Mouse (Mus musculus) small intestine, adult 2 months (tissue): Measurements from ENCODE around the gene Msh6. TPM values are rescaled to one million over a fixed set of nuclear protein-coding genes. Genes with fewer than 3 reads are reported as not detected.
"Not testable (repeated sequence)": the region's sequence is repeated elsewhere in the genome, so short reads cannot be mapped to it uniquely, and the experiment has no call there.

Experiments used
- H3K27ac ChIP-seq: fragments of 200-500 bp; 2 replicates; pipeline ENCODE4 v1.5.1; 2012; ENCODE audit warnings: low read depth, low read length, control low read depth, inconsistent platforms; ENCODE audit not compliant: insufficient read depth
- H3K27me3 ChIP-seq: fragments of 200-500 bp; 2 replicates; pipeline ENCODE4 v1.6.1; 2012; ENCODE audit warnings: mild to moderate bottlenecking, moderate library complexity, low read length, inconsistent platforms; ENCODE audit not compliant: control insufficient read depth, insufficient read depth
- H3K36me3 ChIP-seq: fragments of 200-500 bp; 2 replicates; pipeline ENCODE4 v1.6.1; 2012; ENCODE audit warnings: mild to moderate bottlenecking, low read length, control low read depth, inconsistent platforms; ENCODE audit not compliant: control insufficient read depth, insufficient read depth
- H3K4me1 ChIP-seq: fragments of 200-500 bp; 2 replicates; pipeline ENCODE4 v1.6.1; 2012; ENCODE audit warnings: low read length, inconsistent platforms, mixed read lengths; ENCODE audit not compliant: control insufficient read depth, insufficient read depth, insufficient read length
- H3K4me3 ChIP-seq: fragments of 200-500 bp; 2 replicates; pipeline ENCODE4 v1.5.1; 2012; ENCODE audit warnings: low read depth, mild to moderate bottlenecking, control low read depth, inconsistent platforms, low read length, moderate library complexity
- CTCF ChIP-seq: fragments of 200-500 bp; IDR thresholded peaks from 2 replicates; pipeline ENCODE4 v1.5.1; 2012; ENCODE audit warnings: low read depth, mild to moderate bottlenecking, control low read depth, inconsistent platforms, low read length, moderate library complexity, mixed read lengths; ENCODE audit not compliant: insufficient replicate concordance, insufficient read length; ENCODE audit errors: extremely low read depth
- POLR2A ChIP-seq: fragments of 200-500 bp; IDR thresholded peaks from 2 replicates; pipeline ENCODE4 v1.6.1; 2012; ENCODE audit warnings: low read depth, mild to moderate bottlenecking, control low read depth, inconsistent platforms, low read length, moderate library complexity
- WGBS: fragments of 180-500 bp; shearing (Covaris S2); methylation state at CpG from one replicate; pipeline ENCODE4 v1.1.7; 2018; 5-methylcytosine and 5-hydroxymethylcytosine counted together
- polyA plus RNA-seq: library from polyadenylated mRNA; depleted of rRNA; stranded (reverse); fragments of >200 nt; gene quantifications from 2 replicates; pipeline ENCODE4 v1.2.3, GENCODE M21; 2012; rRNA removed

Gene Msh6
- polyA plus RNA-seq, 1 experiment: 1.8 TPM

DNA sequence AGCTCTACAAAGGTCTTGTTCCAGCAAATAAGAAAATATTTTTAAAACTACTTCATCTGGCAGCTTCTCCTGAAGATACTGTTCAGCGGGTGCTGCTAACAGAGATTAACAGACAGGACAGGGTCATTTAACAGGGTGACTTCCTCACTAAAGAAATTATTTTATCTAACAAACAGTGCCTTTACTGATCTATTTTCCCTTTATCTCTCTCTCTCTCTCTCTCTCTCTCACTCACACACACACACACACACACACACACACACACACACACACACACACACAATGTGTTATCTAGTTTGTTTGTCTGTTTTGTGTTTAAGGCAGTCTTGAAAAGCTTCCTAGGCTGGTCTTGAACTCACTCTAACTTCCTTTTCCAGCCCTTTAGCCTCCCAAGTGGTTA lies 39.6 kb downstream of the Msh6 start:
- WGBS: 85% methylated on average over 1 of the region's 1 CpGs
- Histone ChIP-seq H3K27ac (no peak overlapping the region), H3K4me3 (no peak overlapping the region), H3K4me1 (no peaks in the 10 kb centered on the region), H3K36me3 (peaks cover 30% of the 10 kb centered on the region), H3K27me3 (no peaks in the 10 kb centered on the region)
- no peak for TF ChIP-seq POLR2A

DNA sequence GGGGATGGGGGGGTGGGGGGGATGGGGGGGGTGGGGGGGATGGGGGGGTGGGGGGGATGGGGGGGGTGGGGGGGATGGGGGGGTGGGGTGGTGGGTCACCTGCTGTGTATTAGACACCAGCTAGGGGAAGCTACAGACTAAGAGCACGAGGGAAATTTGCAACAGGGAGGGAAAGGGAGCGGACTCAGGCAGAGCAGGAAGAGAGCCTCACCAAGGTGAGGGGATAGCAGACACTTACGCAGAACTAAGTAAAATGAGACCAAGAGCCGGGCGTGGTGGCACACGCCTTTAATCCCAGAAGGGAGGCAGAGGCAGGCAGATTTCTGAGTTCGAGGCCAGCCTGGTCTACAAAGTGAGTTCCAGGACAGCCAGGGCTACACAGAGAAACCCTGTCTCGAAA lies 41.2 kb downstream of the Msh6 start:
- WGBS: 91% methylated on average over 8 of the region's 8 CpGs
- H3K27ac ChIP-seq, H3K4me3 ChIP-seq, H3K4me1 ChIP-seq, H3K27me3 ChIP-seq: not testable (repeated sequence)
- H3K36me3 ChIP-seq: peaks cover 23% of the 10 kb centered on the region

DNA sequence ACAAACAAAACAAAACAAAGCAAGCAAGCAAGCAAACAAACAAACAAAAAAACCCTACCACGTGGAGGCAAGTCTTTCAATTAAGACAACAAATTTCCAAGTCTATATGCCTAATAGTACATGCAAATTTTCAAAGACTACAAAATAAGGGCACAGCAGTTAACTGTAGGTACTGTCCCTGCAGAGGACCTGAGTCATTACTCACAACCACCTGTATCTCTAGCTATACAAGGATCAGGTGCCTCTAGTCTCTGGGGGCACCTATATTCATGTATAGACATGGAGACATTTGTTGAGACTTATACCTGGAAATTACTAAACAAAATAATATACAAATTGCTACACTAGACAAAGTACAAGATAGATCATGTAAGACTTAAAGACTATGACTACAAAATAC lies 49.1 kb downstream of the Msh6 start:
- 59% methylated on average over 1 of the region's 1 CpGs for WGBS
- Histone ChIP-seq H3K4me1 (no peaks in the 10 kb centered on the region), H3K36me3 (no peaks in the 10 kb centered on the region), H3K27ac (no peak overlapping the region), H3K27me3 (no peaks in the 10 kb centered on the region), H3K4me3 (no peak overlapping the region)
- no peak for TF ChIP-seq POLR2A

DNA sequence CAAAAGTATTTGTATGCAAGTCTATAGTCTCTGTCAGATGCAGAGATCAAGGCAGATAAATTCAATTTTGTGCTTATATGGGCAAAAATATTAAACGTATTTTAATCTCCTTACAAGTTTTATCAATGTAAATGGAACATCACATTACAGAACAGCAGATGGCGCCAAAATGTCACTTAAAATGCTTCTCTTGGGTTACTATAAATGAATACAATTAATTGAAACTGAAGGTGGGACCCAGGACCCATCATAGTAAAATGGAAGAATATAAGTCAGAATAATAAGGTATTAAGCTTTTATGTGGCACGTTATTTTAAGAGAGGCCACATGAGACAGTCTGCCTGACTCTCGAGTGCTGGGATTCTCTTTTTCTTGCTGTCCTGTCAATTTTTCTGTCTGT lies 50.4 kb downstream of the Msh6 start:
- H3K4me3 ChIP-seq: no peak overlapping the region
- no peak for TF ChIP-seq CTCF
- WGBS: 28% methylated on average over 4 of the region's 4 CpGs

DNA sequence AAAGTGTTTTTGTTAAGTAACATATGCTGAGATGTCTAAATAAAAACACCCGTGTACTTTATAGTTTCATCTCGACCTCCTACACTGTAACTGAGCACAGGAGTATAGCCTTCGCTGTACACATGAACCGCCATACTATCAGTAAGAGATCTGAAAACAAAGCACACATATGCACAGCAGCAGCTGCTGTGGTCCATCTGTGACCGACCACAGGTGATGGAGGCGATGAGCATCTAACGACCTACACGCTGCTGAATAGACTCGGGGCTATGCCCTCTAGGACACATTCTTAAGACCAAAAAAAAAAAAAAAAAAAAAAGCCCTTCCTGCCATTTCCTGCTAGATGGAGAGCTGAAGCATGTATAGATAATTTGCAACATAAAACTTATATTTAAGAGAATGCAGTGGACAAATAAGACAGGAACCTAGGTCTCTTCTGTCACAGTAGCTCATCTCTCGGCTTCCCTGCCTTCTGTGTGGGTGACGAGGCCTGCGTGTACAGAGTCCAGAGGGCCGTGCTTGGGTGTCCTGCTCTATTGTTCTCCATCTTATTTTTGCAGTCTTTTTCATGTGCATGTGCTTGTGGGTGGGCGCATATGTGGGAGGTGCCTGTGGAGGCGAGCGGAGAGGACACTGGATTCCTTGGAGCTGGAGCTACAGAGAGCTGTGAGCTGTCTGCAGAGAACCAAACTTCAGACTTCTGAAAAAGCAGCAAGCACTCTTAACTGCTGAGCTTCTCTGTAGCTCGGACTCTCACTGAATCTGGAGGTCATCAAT lies 54.5 kb downstream of the Msh6 start:
- WGBS: 86% methylated on average over 17 of the region's 17 CpGs
- H3K27me3 ChIP-seq: no peaks in the 10 kb centered on the region
- TF ChIP-seq POLR2A: no peak
- TF ChIP-seq CTCF: no peak
- H3K4me1 ChIP-seq: 0 out of 2 replicates have a peak, but pooled peaks cover 2% of the 10 kb centered on the region
- no peak overlapping the region for H3K27ac ChIP-seq
- no peak overlapping the region for H3K4me3 ChIP-seq
- H3K36me3 ChIP-seq: no peaks in the 10 kb centered on the region

More for the DNA sequence above, 50.4 kb downstream of the Msh6 start:
- no peaks in the 10 kb centered on the region for H3K4me1 ChIP-seq
- H3K27ac ChIP-seq: no peak overlapping the region
- no peaks in the 10 kb centered on the region for H3K36me3 ChIP-seq
- H3K27me3 ChIP-seq: no peaks in the 10 kb centered on the region

DNA sequence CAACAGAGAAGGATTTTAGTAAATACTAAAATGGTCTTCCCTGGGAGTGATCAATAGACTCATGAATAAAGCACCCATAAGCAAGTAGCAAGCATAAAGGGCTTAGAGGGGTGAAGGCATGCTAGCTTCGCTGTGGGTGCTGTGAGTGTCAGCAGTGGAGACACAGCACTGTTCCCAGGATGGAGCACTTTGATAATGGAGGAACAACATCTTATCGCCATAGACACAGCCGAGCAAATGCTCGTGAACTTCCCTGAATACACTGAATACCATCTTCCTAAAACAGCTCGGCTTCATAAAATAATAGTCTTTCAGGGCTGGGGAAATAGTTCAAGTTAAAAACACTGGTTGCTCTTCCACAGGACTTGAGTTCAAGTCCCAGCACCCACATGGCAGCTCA lies 56.9 kb downstream of the Msh6 start:
- TF ChIP-seq CTCF (no peak), POLR2A (no peak)
- Histone ChIP-seq H3K4me1 (0 out of 2 replicates have a peak, but pooled peaks cover 2% of the 10 kb centered on the region), H3K4me3 (no peak overlapping the region), H3K27ac (no peak overlapping the region), H3K27me3 (no peaks in the 10 kb centered on the region), H3K36me3 (no peaks in the 10 kb centered on the region)
- 90% methylated on average over 5 of the region's 5 CpGs for WGBS

DNA sequence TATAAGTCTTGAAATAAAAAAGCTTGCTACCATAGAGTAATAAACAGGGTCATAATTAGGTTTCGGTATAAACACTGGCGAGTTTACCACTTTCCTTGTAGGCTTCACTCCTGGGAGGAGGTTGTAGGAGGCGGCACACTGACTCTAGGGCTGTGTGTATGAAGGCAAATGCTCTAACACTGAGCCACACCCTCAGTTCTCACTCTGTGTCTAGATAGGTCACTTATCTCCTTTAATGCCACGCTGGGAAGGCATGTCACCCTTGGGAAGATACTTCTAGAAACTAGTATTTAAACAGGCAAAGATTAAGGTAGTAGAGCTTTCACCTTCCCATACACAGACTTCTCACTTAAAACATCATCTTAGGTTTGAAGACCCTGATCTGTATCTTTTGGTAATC lies 59.6 kb downstream of the Msh6 start:
- Histone ChIP-seq H3K36me3 (no peaks in the 10 kb centered on the region), H3K4me3 (no peak overlapping the region), H3K27ac (no peak overlapping the region), H3K27me3 (no peaks in the 10 kb centered on the region), H3K4me1 (0 out of 2 replicates have a peak, but pooled peaks cover 2% of the 10 kb centered on the region)
- 55% methylated on average over 4 of the region's 4 CpGs for WGBS
- TF ChIP-seq CTCF (no peak), POLR2A (no peak)

Other genes with a start within 250 kb of the Msh6 start
- 0.08 and 0.33 TPM in 2 replicates for gene Kcnk12, start 177.1 kb upstream of the Msh6 start, polyA plus RNA-seq
- gene Rpl36-ps4, start 54.1 kb upstream of the Msh6 start, polyA plus RNA-seq: not detected in 2 replicates
- 4.2 and 14.4 TPM in 2 replicates for gene Fbxo11, start 90.2 kb downstream of the Msh6 start, polyA plus RNA-seq